Mouse (Mus musculus) spleen, adult 2 months (tissue): ENCODE results near the gene Cnr1. TPM values are rescaled to one million over a fixed set of nuclear protein-coding genes. Genes with fewer than 3 reads are reported as not detected.

ENCODE experiments used
- DNase-seq, 2 experiments: peaks; one replicate each; pipeline versions ENCODE4 v3.0.0 to v3.0.0-alpha.2; 2012 to 2021; ENCODE audit warnings: low spot score in 2 of 2, low read depth in 1 of 2
- H3K27ac ChIP-seq: fragments of 200-500 bp; 2 replicates; pipeline ENCODE4 v1.5.1; 2012; ENCODE audit warnings: low read length, inconsistent platforms; ENCODE audit not compliant: insufficient read depth
- H3K27me3 ChIP-seq: fragments of 200-500 bp; 2 replicates; pipeline ENCODE4 v1.6.1; 2012; ENCODE audit warnings: mild to moderate bottlenecking, moderate library complexity, low read length, inconsistent platforms; ENCODE audit not compliant: control insufficient read depth, insufficient read depth
- H3K36me3 ChIP-seq: fragments of 200-500 bp; 2 replicates; pipeline ENCODE4 v1.6.1; 2012; ENCODE audit warnings: mild to moderate bottlenecking, low read length, inconsistent platforms; ENCODE audit not compliant: control insufficient read depth, insufficient read depth
- H3K4me1 ChIP-seq: fragments of 200-500 bp; 2 replicates; pipeline ENCODE4 v1.6.1; 2011; ENCODE audit warnings: inconsistent platforms; ENCODE audit not compliant: control insufficient read depth, insufficient read depth, insufficient read length
- H3K4me3 ChIP-seq: fragments of 200-500 bp; 2 replicates; pipeline ENCODE4 v1.5.1; 2011; ENCODE audit warnings: mild to moderate bottlenecking, inconsistent platforms; ENCODE audit not compliant: insufficient read depth, insufficient read length; ENCODE audit errors: extremely low read depth
- CTCF ChIP-seq: fragments of 200-500 bp; IDR thresholded peaks from 2 replicates; pipeline ENCODE4 v1.5.1; 2011; ENCODE audit warnings: mild to moderate bottlenecking, inconsistent platforms; ENCODE audit not compliant: insufficient read depth, insufficient read length, insufficient replicate concordance; ENCODE audit errors: extremely low read depth
- POLR2A ChIP-seq: fragments of 200-500 bp; IDR thresholded peaks from 2 replicates; pipeline ENCODE4 v1.6.1; 2011; ENCODE audit warnings: low read depth, low read length, inconsistent platforms
- WGBS: fragments of 180-500 bp; shearing (Covaris S2); methylation state at CpG from one replicate; pipeline ENCODE4 v1.1.7; 2018; 5-methylcytosine and 5-hydroxymethylcytosine counted together
- polyA plus RNA-seq: library from polyadenylated mRNA; depleted of rRNA; stranded (reverse); fragments of >200 nt; gene quantifications from 2 replicates; pipeline ENCODE4 v1.2.3, GENCODE M21; 2012; rRNA removed

Cnr1 gene
- polyA plus RNA-seq, 1 experiment = 0.55 TPM

- 80% methylated on average over 3 of the region's 3 CpGs for WGBS
- H3K36me3 ChIP-seq = no peaks in the 10 kb centered on the region
- no peak overlapping the region for H3K27ac ChIP-seq
- no peaks in the 10 kb centered on the region for H3K27me3 ChIP-seq
- DNase-seq = no peak
- no peak for TF ChIP-seq POLR2A
- TF ChIP-seq CTCF = no peak
- H3K4me3 ChIP-seq = no peak overlapping the region
- no peaks in the 10 kb centered on the region for H3K4me1 ChIP-seq
Observed at GRCm38 (mm10) chr4:33970726-33971125, 46.3 kb downstream of the Cnr1 start.

DNA sequence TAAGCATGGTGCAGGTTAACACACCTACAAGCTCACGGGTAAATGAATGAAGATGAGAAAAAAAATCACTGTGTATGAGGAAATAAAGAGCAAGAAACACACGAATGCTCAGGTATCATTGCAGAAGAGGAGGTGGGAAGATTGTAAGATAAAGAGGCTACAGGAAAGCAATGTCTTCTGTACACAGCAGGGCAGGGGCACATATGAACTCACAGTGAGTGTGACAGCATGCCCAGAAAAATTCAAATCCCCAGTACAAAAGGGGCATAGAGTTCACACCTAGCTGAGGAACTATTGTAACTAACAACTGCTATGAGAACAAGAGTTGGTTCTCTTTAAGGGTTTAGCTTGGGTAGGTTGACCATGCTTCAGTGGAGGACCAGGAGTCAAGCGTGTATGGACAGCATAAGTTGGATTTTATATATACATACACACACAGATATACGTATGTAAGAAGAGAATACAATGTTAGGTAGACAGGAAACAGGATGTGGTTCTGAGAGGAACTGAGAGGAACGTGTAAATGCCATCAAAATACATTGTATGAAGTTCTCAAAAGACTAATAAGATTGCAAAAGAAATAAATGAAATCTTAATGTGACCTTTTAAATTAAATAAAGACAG, 64.2 kb downstream of the Cnr1 start:
- H3K4me1 ChIP-seq = peaks cover 6% of the 10 kb centered on the region; the same call in 1 of the 2 replicates

GRCm38 (mm10) chr4:33992687-33993086, 68.3 kb downstream of the Cnr1 start:
- 72% methylated on average over 3 of the region's 3 CpGs for WGBS
- TF ChIP-seq CTCF = no peak
- TF ChIP-seq POLR2A = no peak

More for the DNA sequence above, 64.2 kb downstream of the Cnr1 start:
- TF ChIP-seq CTCF = no peak
- no peak for TF ChIP-seq POLR2A
- 29% methylated on average over 5 of the region's 5 CpGs for WGBS
- Histone ChIP-seq H3K4me3 (no peak overlapping the region), H3K27ac (peak overlapping the region; percentile 78), H3K36me3 (no peaks in the 10 kb centered on the region), H3K27me3 (no peaks in the 10 kb centered on the region)
- DNase-seq = peak in 1 of 2 experiments; percentile 32

DNA sequence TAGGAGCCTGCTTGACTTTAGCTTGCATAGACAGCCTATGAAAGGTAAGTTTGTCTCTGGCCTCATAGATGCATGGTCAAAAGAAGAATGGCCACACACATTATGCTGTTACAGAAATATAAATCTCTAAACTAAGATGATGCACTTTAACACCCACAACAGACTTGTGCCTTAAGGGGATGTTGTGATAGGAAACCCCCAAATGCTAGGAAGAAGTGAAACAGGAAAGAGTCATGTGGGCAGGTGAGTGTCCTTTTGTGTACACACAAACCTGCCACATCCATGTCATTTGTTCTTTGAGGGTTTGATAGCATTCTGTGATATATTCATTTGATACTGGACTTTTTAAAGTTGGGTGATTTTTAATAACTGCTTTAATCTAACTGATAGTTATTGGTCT, 72.0 kb downstream of the Cnr1 start:
- H3K36me3 ChIP-seq = no peaks in the 10 kb centered on the region
- no peak overlapping the region for H3K27ac ChIP-seq
- no peaks in the 10 kb centered on the region for H3K4me1 ChIP-seq
- no peak for TF ChIP-seq CTCF
- no peak for TF ChIP-seq POLR2A
- no peaks in the 10 kb centered on the region for H3K27me3 ChIP-seq
- peak in 1 of 2 experiments; percentile 31 for DNase-seq
- H3K4me3 ChIP-seq = no peak overlapping the region

More at GRCm38 (mm10) chr4:33992687-33993086, 68.3 kb downstream of the Cnr1 start:
- H3K27me3 ChIP-seq = no peaks in the 10 kb centered on the region
- H3K27ac ChIP-seq = no peak overlapping the region
- no peak overlapping the region for H3K4me3 ChIP-seq
- H3K36me3 ChIP-seq = no peaks in the 10 kb centered on the region
- H3K4me1 ChIP-seq = peaks cover 6% of the 10 kb centered on the region; the same call in 1 of the 2 replicates
- DNase-seq = no peak

Other genes starting within 250 kb of the Cnr1 start
- gene Spaca1, start 125.6 kb downstream of the Cnr1 start, polyA plus RNA-seq = 0.65 and 0.73 TPM in 2 replicates